Mouse (Mus musculus) spleen, adult 2 months (tissue): Measurements from ENCODE around the gene Sh2b3.

ENCODE experiments used
- CTCF ChIP-seq: fragments of 200-500 bp; IDR thresholded peaks from 2 replicates; pipeline ENCODE4 v1.5.1; 2011; ENCODE audit warnings: mild to moderate bottlenecking, inconsistent platforms; ENCODE audit not compliant: insufficient read depth, insufficient read length, insufficient replicate concordance; ENCODE audit errors: extremely low read depth
- POLR2A ChIP-seq: fragments of 200-500 bp; IDR thresholded peaks from 2 replicates; pipeline ENCODE4 v1.6.1; 2011; ENCODE audit warnings: low read depth, low read length, inconsistent platforms

GRCm38 (mm10) chr5:121815867-121816380, 21.5 kb downstream of the Sh2b3 start:
- no peak for TF ChIP-seq POLR2A
- no peak for TF ChIP-seq CTCF
